Mouse (Mus musculus) gastrocnemius, postnatal 14 days (tissue): ENCODE measurements around the gene Msto1. TPM values are rescaled to one million over a fixed set of nuclear protein-coding genes. Genes with fewer than 3 reads are reported as not detected.
A peak's percentile ranks its signal among the peaks of the same experiment; 100 is the strongest.
"Not testable (repeated sequence)": the region's sequence is repeated elsewhere in the genome, so short reads cannot be mapped to it uniquely, and the experiment has no call there.

ENCODE experiments used
- DNase-seq: peaks from one replicate; pipeline ENCODE4 v3.0.0; 2021; ENCODE audit warnings: mixed read lengths
- intact Hi-C: fragments of 180-260 bp; cut with DNase I; formaldehyde crosslinking; loops from one replicate; pipeline ENCODE4 v1.15.1; 2025; ENCODE audit warnings: low total_unique reads
- long read RNA-seq, 2 experiments: library from polyadenylated mRNA; stranded (forward); transcript quantifications; one replicate each; pipeline ENCODE4 v2.0.0; 2021
- total RNA-seq, 2 experiments: library from RNA; stranded (reverse); gene quantifications; 2 replicates each; pipeline ENCODE4 v1.2.3; 2021

Gene Msto1
- total RNA-seq = 10 to 100 TPM; 10.5 to 12.6 TPM
- long read RNA-seq, experiment 1, transcript Msto1-202 (14 exons, 1,875 nt) = major isoform, 16 of 24 reads
- long read RNA-seq, experiment 1, partial matches to known transcripts = 4 of 24 reads
- long read RNA-seq, experiment 1, other reads (novel, unspliced or antisense) = 4 of 24 reads
- long read RNA-seq, experiment 2, transcript Msto1-202 (14 exons, 1,875 nt) = major isoform, 19 of 22 reads
- long read RNA-seq, experiment 2, partial matches to known transcripts = 2 of 22 reads
- long read RNA-seq, experiment 2, other reads (novel, unspliced or antisense) = 1 of 22 reads

GRCm38 (mm10) chr3:88913511-88914383 lies at the start of gene Msto1:
Msto1 (minus strand) TSS chr3:88913999.
- intact Hi-C loops = no loop called here
- peak; percentile 94 for DNase-seq

DNA sequence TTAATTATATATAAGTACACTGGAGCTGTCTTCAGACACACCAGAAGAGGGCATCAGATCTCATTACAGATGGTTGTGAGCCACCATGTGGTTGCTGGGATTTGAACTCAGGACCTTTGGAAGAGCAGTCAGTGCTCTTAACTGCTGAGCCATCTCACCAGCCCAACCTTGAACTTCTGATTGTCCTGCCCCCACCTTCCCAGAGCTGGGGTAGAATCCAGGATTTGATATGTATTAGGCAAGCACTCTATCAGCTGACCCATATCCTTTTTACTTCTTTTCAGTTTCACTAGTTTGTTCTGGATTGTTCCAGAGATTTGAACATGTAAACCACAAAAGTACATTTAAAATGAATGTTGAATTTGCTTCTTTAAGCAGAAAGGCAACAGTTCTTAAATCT lies 49.4 kb upstream of the Msto1 start:
- intact Hi-C loops, DNase-seq: not testable (repeated sequence)

GRCm38 (mm10) chr3:88953736-88954135 lies 39.9 kb upstream of the Msto1 start:
- intact Hi-C loops = no loop called here
- DNase-seq = no peak

- intact Hi-C loops = no loop called here
- no peak for DNase-seq
Measured at GRCm38 (mm10) chr3:88953246-88953645, 39.4 kb upstream of the Msto1 start.

- intact Hi-C loops = no loop called here
- DNase-seq = no peak
Measured at GRCm38 (mm10) chr3:88951327-88951800, 37.6 kb upstream of the Msto1 start.

GRCm38 (mm10) chr3:88950576-88951326 lies 37.0 kb upstream of the Msto1 start, which contains the start of the genes Ash1l and Dap3:
Ash1l (plus strand) TSS chr3:88950622.
Dap3 (minus strand) TSS chr3:88951181.
- intact Hi-C loops = no loop called here
- DNase-seq = peak; percentile 75

GRCm38 (mm10) chr3:88949786-88950575 lies 36.2 kb upstream of the Msto1 start:
- intact Hi-C loops = no loop called here
- DNase-seq = peak; percentile 96

GRCm38 (mm10) chr3:88944109-88944508 lies 30.3 kb upstream of the Msto1 start:
- intact Hi-C loops = loop anchor here (5.0 kb wide), 1 partner anchor 83 kb away; no protein-coding TSS in a partner anchor
- DNase-seq = no peak

GRCm38 (mm10) chr3:88942316-88942880 lies 28.6 kb upstream of the Msto1 start:
- no peak for DNase-seq
- intact Hi-C loops = loop anchor here (5.0 kb wide), 1 partner anchor 85 kb away; no protein-coding TSS in a partner anchor

- DNase-seq = no peak
- intact Hi-C loops = loop anchor here (5.0 kb wide), 1 partner anchor 88 kb away; no protein-coding TSS in a partner anchor
Measured at GRCm38 (mm10) chr3:88939749-88940148, 25.9 kb upstream of the Msto1 start.

DNA sequence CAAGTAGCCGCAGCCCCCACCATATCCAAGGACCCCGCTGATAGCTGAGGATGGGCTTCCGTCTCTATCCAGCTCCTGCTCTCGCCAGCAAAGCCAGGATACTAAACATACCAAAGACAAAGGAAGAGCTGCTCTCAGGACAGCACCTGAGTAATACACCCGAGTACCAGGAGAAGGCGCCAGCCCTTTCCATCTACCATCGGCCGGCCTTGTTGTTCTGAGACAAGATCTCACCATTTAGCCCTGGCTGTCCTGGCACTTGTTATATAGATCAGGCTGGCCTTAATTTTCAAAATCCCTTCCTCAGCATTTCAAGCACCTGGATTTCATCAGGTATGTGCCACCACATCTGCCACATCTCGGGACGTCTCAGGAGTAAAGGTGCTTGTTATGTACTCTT lies 25.3 kb upstream of the Msto1 start:
- DNase-seq = no peak
- intact Hi-C loops = no loop called here

DNA sequence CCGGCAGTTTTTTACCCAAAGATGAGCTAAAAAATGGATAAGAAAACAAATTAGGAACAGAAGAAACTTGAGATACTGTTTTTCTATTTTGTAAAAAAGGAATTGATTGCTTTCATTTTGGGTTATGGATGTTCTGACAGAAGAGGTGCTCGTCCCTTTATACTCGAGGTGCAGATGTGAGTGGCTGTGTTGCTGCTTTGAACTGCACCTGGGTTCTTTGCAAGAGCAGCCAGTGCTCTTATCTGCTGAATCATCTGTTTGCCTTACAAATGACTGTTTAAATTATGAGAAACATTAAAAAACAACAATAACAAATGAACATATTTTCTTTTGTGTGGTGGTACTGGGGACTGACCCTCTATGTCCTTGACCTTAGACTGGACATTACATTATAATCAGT lies 15.7 kb upstream of the Msto1 start:
- intact Hi-C loops = no loop called here

GRCm38 (mm10) chr3:88925651-88926050 lies 11.9 kb upstream of the Msto1 start:
- intact Hi-C loops = no loop called here
- DNase-seq = no peak

More for the DNA sequence above, 15.7 kb upstream of the Msto1 start:
- no peak for DNase-seq

DNA sequence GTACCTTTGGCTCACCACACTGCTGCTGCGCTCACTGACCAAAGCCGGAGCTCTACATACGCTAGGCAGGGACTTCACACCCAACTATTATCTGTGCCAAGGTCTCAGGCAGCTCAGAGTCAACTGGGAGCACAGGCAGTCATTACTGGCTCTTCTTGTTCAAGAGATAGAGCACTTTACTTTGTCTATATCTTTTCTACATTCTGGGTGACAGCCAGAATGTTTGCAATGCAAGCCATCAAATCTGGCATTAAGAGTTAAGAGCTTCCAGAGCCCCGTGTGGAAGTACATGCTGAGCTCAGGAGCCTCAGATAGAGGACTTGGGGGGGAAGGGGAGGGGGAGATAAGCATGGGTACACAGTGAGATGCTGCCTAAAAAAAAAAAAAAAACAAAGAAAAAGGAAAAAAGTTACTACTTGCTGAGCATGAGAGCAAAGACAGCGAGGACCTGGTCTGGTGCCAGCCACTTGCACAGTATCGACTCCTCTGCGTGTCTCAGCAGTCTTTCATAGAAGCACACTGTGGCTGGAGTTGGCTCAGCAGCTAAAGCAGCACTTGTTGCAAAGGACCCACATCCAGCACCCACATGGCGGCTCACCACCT lies 10.3 kb upstream of the Msto1 start:
- DNase-seq = no peak

DNA sequence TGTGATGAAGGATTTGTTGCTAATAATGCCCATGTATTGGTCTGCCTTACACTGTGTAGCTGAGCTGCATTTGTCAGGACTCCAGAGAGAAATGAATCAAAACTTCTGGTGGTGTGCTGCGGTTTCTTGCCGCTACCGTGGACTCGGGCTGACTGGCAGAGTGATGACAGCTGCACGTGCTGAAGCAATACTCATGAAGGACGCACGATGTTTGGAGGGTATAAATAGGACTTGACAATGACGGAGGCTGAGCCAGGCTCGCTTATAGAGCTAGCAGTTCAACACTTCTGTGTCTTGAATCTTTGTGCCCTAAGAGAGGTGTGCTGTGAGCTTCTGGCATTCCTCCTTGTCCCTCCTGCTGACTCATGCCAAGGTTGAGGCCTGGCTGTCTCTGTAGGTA lies 7.6 kb upstream of the Msto1 start:
- no peak for DNase-seq
- intact Hi-C loops = no loop called here

More for the DNA sequence above, 10.3 kb upstream of the Msto1 start:
- intact Hi-C loops = no loop called here

GRCm38 (mm10) chr3:88918981-88919380 lies 5.2 kb upstream of the Msto1 start:
- intact Hi-C loops = no loop called here
- DNase-seq = no peak

DNA sequence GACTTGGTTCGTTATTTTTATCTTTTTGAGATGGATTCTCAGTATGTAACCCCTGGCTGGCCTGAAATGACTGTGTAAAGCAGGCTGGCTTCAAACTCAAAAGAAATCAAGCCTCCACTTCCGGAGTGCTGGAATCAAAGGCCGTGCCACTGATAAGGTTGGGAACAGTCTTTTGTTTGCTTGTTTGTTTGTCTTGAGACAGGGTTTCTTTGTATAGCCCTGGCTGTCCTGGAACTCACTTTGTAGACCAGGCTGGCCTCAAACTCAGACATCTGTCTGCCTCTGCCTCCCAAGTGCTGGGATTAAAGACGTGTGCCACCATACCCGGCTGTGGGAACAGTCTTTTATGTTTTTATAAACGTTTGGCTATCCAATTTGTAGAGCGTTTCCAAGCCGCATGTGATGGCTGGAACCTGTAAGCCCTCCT lies 598 bp upstream of the Msto1 start:
- intact Hi-C loops = no loop called here
- DNase-seq = no peak

- no peak for DNase-seq
- intact Hi-C loops = no loop called here
Measured at GRCm38 (mm10) chr3:88912585-88912984, 1.2 kb downstream of the Msto1 start.
